Mouse (Mus musculus) E14TG2a.4 (cell line): ENCODE data around the gene Olfr619.

Experiments used
- CTCF ChIP-seq: conservative IDR thresholded peaks from 2 replicates; pipeline ENCODE4 v1.5.1; 2014; ENCODE audit warnings: low read length
- NANOG ChIP-seq: IDR thresholded peaks from 2 replicates; pipeline ENCODE4 v1.6.1; 2014; ENCODE audit warnings: borderline replicate concordance, low read length, mixed read lengths
- POU5F1 ChIP-seq: IDR thresholded peaks from 2 replicates; pipeline ENCODE4 v1.6.1; 2014; ENCODE audit warnings: low read length, borderline replicate concordance

DNA sequence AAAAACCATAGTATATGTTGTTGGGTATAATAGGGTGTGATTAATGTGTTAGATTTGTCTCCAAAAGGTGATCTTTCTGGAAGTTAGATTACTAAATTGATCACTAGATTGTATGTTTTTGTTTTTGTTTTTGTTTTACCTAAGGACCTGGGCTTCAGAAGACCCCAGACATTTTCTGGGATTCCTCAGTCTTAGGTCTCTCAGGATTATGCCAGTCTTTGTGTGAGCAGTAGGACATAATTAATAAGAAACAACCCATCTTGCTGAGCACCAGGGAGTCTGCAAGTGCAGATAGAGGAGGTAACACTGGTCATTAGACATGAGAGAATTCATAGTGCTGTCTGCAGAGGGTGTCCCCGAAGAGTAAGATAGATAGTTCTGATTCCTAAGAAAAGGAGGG is 27.6 kb upstream of the Olfr619 start, which contains the start of gene Olfr617:
- no peak for TF ChIP-seq CTCF
- no peak for TF ChIP-seq POU5F1
- no peak for TF ChIP-seq NANOG
